Mouse (Mus musculus) splenic B cell, adult 2 months (primary cell): ENCODE data around the gene Nf2.
A peak's percentile ranks its signal among the peaks of the same experiment; 100 is the strongest.

Experiments used
- DNase-seq: peaks from one replicate; pipeline ENCODE4 v3.0.0-alpha.2; 2011; ENCODE audit warnings: low read depth, low spot score
- H3K27me3 ChIP-seq: 2 replicates; pipeline ENCODE4 v1.6.1; 2012; ENCODE audit warnings: mild to moderate bottlenecking, low read length, moderate library complexity, mixed read lengths; ENCODE audit not compliant: control insufficient read depth, poor library complexity, insufficient read depth, severe bottlenecking
- H3K36me3 ChIP-seq: 2 replicates; pipeline ENCODE4 v1.6.1; 2012; ENCODE audit warnings: mild to moderate bottlenecking, low read length, moderate library complexity, mixed read lengths; ENCODE audit not compliant: control insufficient read depth, poor library complexity, insufficient read depth, severe bottlenecking

Nf2 gene

GRCm38 (mm10) chr11:4789691-4790090 lies 59.6 kb downstream of the Nf2 start:
- H3K27me3 ChIP-seq, result no peaks in the 10 kb centered on the region
- DNase-seq, result no peak
- H3K36me3 ChIP-seq, result peaks cover 24% of the 10 kb centered on the region

GRCm38 (mm10) chr11:4784629-4785142 lies 64.7 kb downstream of the Nf2 start:
- H3K36me3 ChIP-seq, result peaks cover 22% of the 10 kb centered on the region
- no peaks in the 10 kb centered on the region for H3K27me3 ChIP-seq
- no peak for DNase-seq

- peaks cover 12% of the 10 kb centered on the region for H3K36me3 ChIP-seq
- no peak for DNase-seq
- no peaks in the 10 kb centered on the region for H3K27me3 ChIP-seq
These were observed 66.2 kb downstream of the Nf2 start for GRCm38 (mm10) chr11:4783116-4783515.

- no peak for DNase-seq
- H3K27me3 ChIP-seq, result no peaks in the 10 kb centered on the region
- H3K36me3 ChIP-seq, result peaks cover 5% of the 10 kb centered on the region
These were observed 68.4 kb downstream of the Nf2 start for GRCm38 (mm10) chr11:4780927-4781326.

- peak; percentile 68 for DNase-seq
- H3K27me3 ChIP-seq, result no peaks in the 10 kb centered on the region
- peaks cover 2% of the 10 kb centered on the region; the same call in 1 of the 2 replicates for H3K36me3 ChIP-seq
These were observed 76.4 kb downstream of the Nf2 start for GRCm38 (mm10) chr11:4772925-4773324.

GRCm38 (mm10) chr11:4771756-4772155 lies 77.6 kb downstream of the Nf2 start:
- DNase-seq, result no peak

GRCm38 (mm10) chr11:4769881-4770280 lies 79.5 kb downstream of the Nf2 start:
- Histone ChIP-seq H3K36me3 (peaks cover 2% of the 10 kb centered on the region), H3K27me3 (no peaks in the 10 kb centered on the region)
- DNase-seq, result no peak

More at GRCm38 (mm10) chr11:4771756-4772155, 77.6 kb downstream of the Nf2 start:
- Histone ChIP-seq H3K36me3 (peaks cover 2% of the 10 kb centered on the region), H3K27me3 (no peaks in the 10 kb centered on the region)

GRCm38 (mm10) chr11:4769293-4769692 lies 80.0 kb downstream of the Nf2 start:
- Histone ChIP-seq H3K27me3 (no peaks in the 10 kb centered on the region), H3K36me3 (peaks cover 2% of the 10 kb centered on the region)
- DNase-seq, result no peak

- no peaks in the 10 kb centered on the region; the same call in 1 of the 2 replicates for H3K36me3 ChIP-seq
- no peak for DNase-seq
These were observed 80.9 kb downstream of the Nf2 start for GRCm38 (mm10) chr11:4768399-4768798.

GRCm38 (mm10) chr11:4764476-4764875 lies 84.9 kb downstream of the Nf2 start:
- no peaks in the 10 kb centered on the region; the same call in 1 of the 2 replicates for H3K36me3 ChIP-seq
- no peak for DNase-seq
- H3K27me3 ChIP-seq, result no peaks in the 10 kb centered on the region

More at GRCm38 (mm10) chr11:4768399-4768798, 80.9 kb downstream of the Nf2 start:
- H3K27me3 ChIP-seq, result no peaks in the 10 kb centered on the region

GRCm38 (mm10) chr11:4763631-4764030 lies 85.7 kb downstream of the Nf2 start:
- Histone ChIP-seq H3K36me3 (no peaks in the 10 kb centered on the region; the same call in 1 of the 2 replicates), H3K27me3 (no peaks in the 10 kb centered on the region)
- no peak for DNase-seq

- no peak for DNase-seq
- Histone ChIP-seq H3K27me3 (no peaks in the 10 kb centered on the region), H3K36me3 (no peaks in the 10 kb centered on the region; the same call in 1 of the 2 replicates)
These were observed 86.8 kb downstream of the Nf2 start for GRCm38 (mm10) chr11:4762511-4762910.

GRCm38 (mm10) chr11:4761991-4762390 lies 87.3 kb downstream of the Nf2 start:
- no peak for DNase-seq
- Histone ChIP-seq H3K36me3 (no peaks in the 10 kb centered on the region; the same call in 1 of the 2 replicates), H3K27me3 (no peaks in the 10 kb centered on the region)

- H3K36me3 ChIP-seq, result no peaks in the 10 kb centered on the region
- no peak for DNase-seq
These were observed 88.9 kb downstream of the Nf2 start for GRCm38 (mm10) chr11:4760438-4760837.

GRCm38 (mm10) chr11:4757789-4758158 lies 91.6 kb downstream of the Nf2 start:
- H3K27me3 ChIP-seq, result no peaks in the 10 kb centered on the region
- H3K36me3 ChIP-seq, result no peaks in the 10 kb centered on the region
- DNase-seq, result no peak

More at GRCm38 (mm10) chr11:4760438-4760837, 88.9 kb downstream of the Nf2 start:
- no peaks in the 10 kb centered on the region for H3K27me3 ChIP-seq
